In genomic region chr17:67912640-67913039, GRCm38 (mm10) we compare ENCODE assay signal across 8 mouse cellular contexts.
DNase-seq lines count a peak whose midpoint lies in the region; ATAC-seq lines count a peak whose summit lies in the region.

No protein-coding gene starts in this region.

- H3K36me3 ChIP-seq in forebrain, embryonic 10.5 days (replicated peaks): peaks cover 2% of the 10 kb centered on the region
- no peaks in the 10 kb centered on the region for H3K36me3 ChIP-seq in forebrain, embryonic 12.5 days (replicated peaks)
- no peaks in the 10 kb centered on the region for H3K36me3 ChIP-seq in heart, embryonic 10.5 days

- no peak overlapping the region for H3K9ac ChIP-seq in forebrain, embryonic 12.5 days

- H3K27ac ChIP-seq in forebrain, embryonic 10.5 days: no peak overlapping the region
- no peak overlapping the region for H3K27ac ChIP-seq in forebrain, embryonic 12.5 days
- no peak overlapping the region for H3K27ac ChIP-seq in heart, embryonic 10.5 days

- H3K4me3 ChIP-seq in forebrain, embryonic 10.5 days: no peak overlapping the region
- no peak overlapping the region for H3K4me3 ChIP-seq in forebrain, embryonic 12.5 days (replicated peaks)
- H3K4me3 ChIP-seq in heart, embryonic 10.5 days: no peak overlapping the region

- 67% methylated on average over 12 of the region's 12 CpGs for WGBS in forebrain, embryonic 10.5 days
- WGBS in forebrain, embryonic 12.5 days: 66% methylated on average over 12 of the region's 12 CpGs
- WGBS in heart, embryonic 10.5 days: 56% methylated on average over 12 of the region's 12 CpGs

- peak; percentile 30 for DNase-seq in forebrain, embryonic 10.5 days (ENCODE audit: extremely low spot score, low spot score)
- peak; percentile 62 for DNase-seq in R1 (ENCODE audit: low read depth, low spot score)
- peak; percentile 69 for DNase-seq in embryo, embryonic 11 days
- DNase-seq in heart, embryonic 10.5 days (ENCODE audit: low spot score): peak; percentile 73
- DNase-seq in kidney, postnatal 4 days: peak; percentile 72 to 76
- DNase-seq in mesoderm, embryonic 11.5 days (ENCODE audit: low read depth, low spot score): peak; percentile 69
- peak; percentile 41 for DNase-seq in yolk sac, embryonic 10.5 days (ENCODE audit: low spot score)

- peaks cover 12% of the 10 kb centered on the region for H3K4me1 ChIP-seq in forebrain, embryonic 10.5 days
- H3K4me1 ChIP-seq in forebrain, embryonic 12.5 days: no peaks in the 10 kb centered on the region
- H3K4me1 ChIP-seq in heart, embryonic 10.5 days: peaks cover 16% of the 10 kb centered on the region

- no peak overlapping the region for H3K4me2 ChIP-seq in forebrain, embryonic 12.5 days

- H3K9me3 ChIP-seq in forebrain, embryonic 10.5 days: peaks cover 2% of the 10 kb centered on the region; the same call in 1 of the 2 replicates
- H3K9me3 ChIP-seq in forebrain, embryonic 12.5 days: no peaks in the 10 kb centered on the region
- no peaks in the 10 kb centered on the region for H3K9me3 ChIP-seq in heart, embryonic 10.5 days

- no peak for ATAC-seq in forebrain, embryonic 12.5 days (ENCODE audit: low FRiP score)

- no peaks in the 10 kb centered on the region for H3K27me3 ChIP-seq in forebrain, embryonic 10.5 days (ENCODE audit: poor library complexity, severe bottlenecking)
- no peaks in the 10 kb centered on the region for H3K27me3 ChIP-seq in forebrain, embryonic 12.5 days
- H3K27me3 ChIP-seq in heart, embryonic 10.5 days (ENCODE audit: insufficient read depth, poor library complexity, severe bottlenecking): no peaks in the 10 kb centered on the region
